Mouse (Mus musculus) neural tube, embryonic 14.5 days (tissue): ENCODE measurements around the gene Arrb1. TPM values are rescaled to one million over a fixed set of nuclear protein-coding genes. Genes with fewer than 3 reads are reported as not detected.
"Not testable (repeated sequence)": the region's sequence is repeated elsewhere in the genome, so short reads cannot be mapped to it uniquely, and the experiment has no call there.

Experiments used
- ATAC-seq: fragments of 200-750 bp; cut with Nextera tagmentation; 2 replicates; pipeline ENCODE4 v1.8.0; 2017; ENCODE audit warnings: low read depth, mild to moderate bottlenecking, moderate TSS enrichment, moderate library complexity
- H3K27ac ChIP-seq: fragments of 300-500 bp; sonication (generic); 2 replicates; pipeline ENCODE4 v1.5.1; 2014; ENCODE audit warnings: low read depth, mild to moderate bottlenecking, control low read depth, low read length, moderate library complexity, mixed read lengths
- H3K27me3 ChIP-seq: fragments of 300-500 bp; sonication (generic); 2 replicates; pipeline ENCODE4 v1.6.1; 2014; ENCODE audit warnings: low read length; ENCODE audit not compliant: control insufficient read depth, insufficient read depth
- H3K36me3 ChIP-seq: fragments of 300-500 bp; sonication (generic); 2 replicates; pipeline ENCODE4 v1.6.1; 2014; ENCODE audit warnings: low read length, mixed read lengths; ENCODE audit not compliant: control insufficient read depth, insufficient read depth
- H3K4me1 ChIP-seq: fragments of 300-500 bp; sonication (generic); 2 replicates; pipeline ENCODE4 v1.6.1; 2014; ENCODE audit warnings: low read length; ENCODE audit not compliant: control insufficient read depth, insufficient read depth
- H3K4me2 ChIP-seq: fragments of 300-500 bp; sonication (generic); 2 replicates; pipeline ENCODE4 v1.6.1; 2014; ENCODE audit warnings: mild to moderate bottlenecking, low read depth, low read length, control low read depth
- H3K4me3 ChIP-seq: fragments of 300-500 bp; sonication (generic); 2 replicates; pipeline ENCODE4 v1.5.1; 2014; ENCODE audit warnings: low read depth, low read length, control low read depth, mixed read lengths
- H3K9ac ChIP-seq: fragments of 300-500 bp; sonication (generic); replicated peaks from 2 replicates; pipeline ENCODE4 v1.6.1; 2014; ENCODE audit warnings: low read depth, mild to moderate bottlenecking, control low read depth, low read length, mixed read lengths
- H3K9me3 ChIP-seq: fragments of 300-500 bp; sonication (generic); 2 replicates; pipeline ENCODE4 v1.6.1; 2016; ENCODE audit warnings: low read length; ENCODE audit not compliant: control insufficient read depth
- WGBS: fragments of 180-500 bp; shearing (Covaris S2); extraction: QIAGEN DNeasy Blood & Tissue Kit; methylation state at CpG from one replicate; pipeline ENCODE4 v1.1.7; 2014; 5-methylcytosine and 5-hydroxymethylcytosine counted together
- polyA plus RNA-seq: library from polyadenylated mRNA; unstranded; fragments of >200 nt; fragmentation: Nextera tagmentation; extraction: Ambion mirVana; gene quantifications from 2 replicates; pipeline ENCODE4 v1.2.1, GENCODE M21; 2014

Gene Arrb1
- 9.9 and 11.5 TPM in 2 replicates for polyA plus RNA-seq

DNA sequence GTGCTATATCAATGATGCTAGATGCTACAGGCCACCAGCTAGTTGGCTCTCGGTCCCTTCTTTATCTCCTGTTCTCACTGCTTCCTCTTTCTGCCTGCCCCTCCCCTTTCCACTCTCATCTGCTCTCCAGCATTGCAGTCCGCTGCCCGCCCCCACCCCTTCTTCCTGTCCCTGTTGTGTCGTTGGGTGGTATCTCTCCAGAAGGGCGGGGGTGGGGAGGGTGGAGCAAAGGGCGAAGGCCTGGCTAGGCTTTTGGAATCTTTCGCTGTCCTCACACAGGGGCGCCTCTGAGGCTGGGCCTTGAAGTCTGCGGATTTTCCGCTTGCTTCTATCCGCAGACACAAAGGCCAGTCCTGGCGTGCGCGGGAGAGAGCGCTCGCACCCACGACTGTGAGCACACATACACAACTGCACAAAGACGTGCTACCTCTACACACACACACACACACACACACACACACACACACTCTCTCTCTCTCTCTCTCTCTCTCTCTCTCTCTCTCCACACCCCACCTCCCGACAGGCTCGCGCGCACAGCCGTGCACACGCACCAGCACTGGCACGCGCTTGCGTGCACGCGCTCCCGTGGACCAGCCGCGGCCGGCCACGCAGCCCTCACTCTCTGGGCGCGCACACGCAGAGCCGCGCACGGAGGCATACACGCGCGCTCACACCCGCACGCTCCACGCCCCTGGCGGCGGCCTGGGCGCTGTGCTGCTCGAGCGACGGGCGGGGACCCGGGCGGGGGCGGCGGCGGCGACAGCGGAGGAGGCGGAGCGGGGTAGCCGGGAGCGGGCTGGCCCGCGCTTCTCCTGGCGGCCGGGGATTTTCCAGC lies at the start of gene Arrb1:
Gene Arrb1 (plus strand): TSS at position 566 of the 835 bp plus-strand sequence.
- Histone ChIP-seq H3K4me1 (peaks cover 42% of the 10 kb centered on the region), H3K27me3 (no peaks in the 10 kb centered on the region), H3K9ac (peak within 1 kb of the TSS; percentile 95), H3K36me3 (no peaks in the 10 kb centered on the region), H3K4me2 (peak within 1 kb of the TSS; percentile 56), H3K27ac (peak within 1 kb of the TSS; percentile 95), H3K4me3 (peak within 1 kb of the TSS; percentile 75), H3K9me3 (no peaks in the 10 kb centered on the region)
- peak; percentile 87 for ATAC-seq
- WGBS, result under 1% methylated on average over 60 of the region's 68 CpGs

DNA sequence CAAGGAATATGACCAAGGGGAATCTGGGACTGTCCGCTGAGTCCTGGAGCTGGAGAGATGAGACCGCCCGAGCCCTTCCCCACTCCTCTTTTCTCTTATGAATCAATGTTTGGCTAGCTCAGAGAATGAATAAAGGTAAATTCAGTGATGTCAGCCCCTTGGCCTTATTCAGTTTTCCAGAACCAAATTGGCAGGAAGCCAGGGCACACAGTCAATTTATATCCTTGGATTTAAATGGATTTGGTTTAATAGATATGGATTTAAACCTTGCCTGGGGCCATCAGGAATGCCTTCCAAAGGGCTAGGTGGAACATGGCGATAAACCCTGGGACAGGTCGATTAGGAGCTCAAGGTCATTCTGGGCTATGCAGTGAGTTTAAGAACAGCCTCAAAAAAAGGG lies 45.6 kb upstream of the Arrb1 start:
- Histone ChIP-seq H3K36me3 (no peaks in the 10 kb centered on the region), H3K4me3 (no peak overlapping the region), H3K4me1 (no peaks in the 10 kb centered on the region), H3K27me3 (no peaks in the 10 kb centered on the region), H3K9me3 (no peaks in the 10 kb centered on the region), H3K27ac (no peak overlapping the region), H3K9ac (no peak overlapping the region), H3K4me2 (no peak overlapping the region)
- no peak for ATAC-seq
- 76% methylated on average over 5 of the region's 5 CpGs for WGBS

DNA sequence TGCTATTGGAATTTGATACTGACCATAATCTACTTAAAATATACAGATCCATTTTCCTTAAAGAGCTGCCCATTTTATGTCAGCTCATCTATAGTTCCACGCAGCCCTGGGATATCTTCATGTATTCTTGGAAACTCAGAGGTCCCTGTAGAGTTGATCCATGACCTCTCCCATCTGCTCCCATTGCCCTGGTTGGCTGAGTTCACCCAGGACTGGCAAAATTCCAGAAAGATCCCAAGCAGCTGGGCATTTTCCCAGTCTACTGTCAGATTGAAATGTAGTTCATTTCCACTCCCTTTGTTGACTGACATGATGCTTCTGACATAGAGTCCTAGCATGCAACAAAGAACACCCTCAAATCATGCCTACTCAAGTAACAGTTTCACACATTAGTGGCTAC lies 36.1 kb upstream of the Arrb1 start:
- H3K9ac ChIP-seq, result no peak overlapping the region

DNA sequence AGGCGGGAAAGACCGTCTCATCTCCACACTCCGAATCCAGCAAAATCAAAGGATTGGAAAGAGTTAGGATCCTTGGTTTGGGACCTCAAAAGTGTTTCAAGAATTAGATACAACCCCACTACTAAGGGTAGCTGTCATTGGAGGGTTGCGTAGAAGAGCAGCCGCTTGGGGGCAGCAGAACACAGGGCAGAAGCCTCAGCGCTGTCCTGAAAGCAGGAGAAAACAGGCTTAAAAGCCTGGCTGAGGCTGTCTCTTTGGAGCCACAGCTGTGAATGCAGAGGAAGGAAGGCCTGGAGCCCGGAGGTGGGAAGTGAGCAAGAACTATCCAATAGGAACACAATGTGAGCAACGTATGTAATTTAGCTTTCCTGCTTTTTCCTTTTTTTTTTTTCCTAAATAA lies 35.1 kb upstream of the Arrb1 start:
- H3K27ac ChIP-seq, result no peak overlapping the region
- no peaks in the 10 kb centered on the region for H3K36me3 ChIP-seq
- H3K9ac ChIP-seq, result no peak overlapping the region
- H3K4me2 ChIP-seq, result no peak overlapping the region
- peak; percentile 91 for ATAC-seq
- no peaks in the 10 kb centered on the region for H3K4me1 ChIP-seq
- no peak overlapping the region for H3K4me3 ChIP-seq
- H3K9me3 ChIP-seq, result no peaks in the 10 kb centered on the region
- WGBS, result 7% methylated on average over 8 of the region's 8 CpGs
- no peaks in the 10 kb centered on the region for H3K27me3 ChIP-seq

More for the DNA sequence above, 36.1 kb upstream of the Arrb1 start:
- WGBS, result 25% methylated on average over 1 of the region's 1 CpGs
- Histone ChIP-seq H3K4me1 (no peaks in the 10 kb centered on the region), H3K36me3 (no peaks in the 10 kb centered on the region), H3K4me2 (no peak overlapping the region), H3K4me3 (no peak overlapping the region), H3K27me3 (no peaks in the 10 kb centered on the region), H3K27ac (no peak overlapping the region), H3K9me3 (no peaks in the 10 kb centered on the region)
- no peak for ATAC-seq

DNA sequence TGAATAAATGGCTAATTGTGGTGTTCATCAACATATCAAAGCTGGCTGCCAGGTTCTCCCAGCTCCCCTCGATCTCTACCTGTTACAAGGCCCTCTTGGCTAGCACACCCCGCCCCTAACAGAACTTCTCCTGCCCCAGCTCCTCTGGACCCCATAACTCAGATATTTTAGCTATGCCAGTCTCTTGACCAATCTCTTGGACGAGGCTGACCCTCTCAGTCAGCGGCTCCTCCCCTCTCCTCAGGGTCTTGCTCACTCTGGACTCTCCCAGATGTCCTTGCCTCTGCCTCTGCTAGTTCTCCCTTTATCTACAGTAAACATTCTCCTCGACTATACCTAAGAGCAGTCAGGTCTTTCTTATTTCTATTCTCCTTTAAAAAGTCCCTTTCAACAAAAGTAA lies 34.6 kb upstream of the Arrb1 start:
- ATAC-seq, result no peak
- 29% methylated on average over 5 of the region's 5 CpGs for WGBS

DNA sequence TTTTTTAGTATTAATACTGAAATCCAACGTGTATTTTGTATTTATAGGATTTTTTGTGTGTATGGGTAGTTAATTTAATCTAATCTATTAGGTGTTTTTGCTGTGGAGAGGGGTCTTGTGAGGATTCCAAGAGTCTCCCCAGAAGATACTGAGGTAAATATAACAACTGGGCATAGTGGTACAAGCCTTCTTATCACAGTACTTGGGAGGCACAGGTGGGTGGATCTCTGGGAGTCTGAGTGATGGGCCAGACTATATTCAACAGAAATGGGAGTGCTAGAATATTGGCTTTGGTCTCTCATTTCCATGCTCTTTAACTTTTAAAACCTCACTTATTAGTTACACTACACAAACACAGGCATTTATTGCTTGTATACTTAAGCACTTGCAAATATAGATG lies 34.1 kb upstream of the Arrb1 start:
- 54% methylated on average over 1 of the region's 1 CpGs for WGBS
- H3K4me1 ChIP-seq, result no peaks in the 10 kb centered on the region
- H3K9me3 ChIP-seq, result no peaks in the 10 kb centered on the region
- no peaks in the 10 kb centered on the region for H3K27me3 ChIP-seq
- no peak overlapping the region for H3K4me3 ChIP-seq
- H3K4me2 ChIP-seq, result no peak overlapping the region
- no peak for ATAC-seq
- H3K27ac ChIP-seq, result no peak overlapping the region
- no peaks in the 10 kb centered on the region for H3K36me3 ChIP-seq
- no peak overlapping the region for H3K9ac ChIP-seq

More for the DNA sequence above, 34.6 kb upstream of the Arrb1 start:
- Histone ChIP-seq H3K4me1 (no peaks in the 10 kb centered on the region), H3K27ac (no peak overlapping the region), H3K4me3 (no peak overlapping the region), H3K4me2 (no peak overlapping the region), H3K36me3 (no peaks in the 10 kb centered on the region), H3K27me3 (no peaks in the 10 kb centered on the region), H3K9me3 (no peaks in the 10 kb centered on the region), H3K9ac (no peak overlapping the region)

DNA sequence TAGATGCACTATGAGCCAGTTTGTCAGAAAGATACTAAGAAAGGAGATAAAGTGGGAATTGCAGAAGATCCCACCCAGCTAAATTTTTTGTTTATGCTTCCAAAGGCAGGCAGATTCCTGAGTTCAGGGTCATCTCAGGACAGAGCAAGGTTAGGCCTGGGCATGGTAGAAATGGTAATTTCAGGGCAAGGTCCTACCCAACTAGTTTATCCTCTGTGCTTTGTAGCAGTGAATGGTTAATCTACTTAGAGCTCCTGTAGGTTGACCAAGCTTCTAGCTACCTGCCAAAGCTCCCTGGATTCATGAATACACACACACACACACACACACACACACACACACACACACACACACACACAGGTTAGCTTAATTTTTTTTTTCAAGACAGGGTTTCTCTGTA lies 30.7 kb upstream of the Arrb1 start:
- no peak overlapping the region for H3K4me3 ChIP-seq
- H3K9ac ChIP-seq, result no peak overlapping the region
- H3K4me2 ChIP-seq, result no peak overlapping the region
- no peak for ATAC-seq
- no peaks in the 10 kb centered on the region for H3K36me3 ChIP-seq
- H3K27ac ChIP-seq, result no peak overlapping the region
- no peaks in the 10 kb centered on the region for H3K9me3 ChIP-seq
- H3K27me3 ChIP-seq, result no peaks in the 10 kb centered on the region
- H3K4me1 ChIP-seq, result no peaks in the 10 kb centered on the region

DNA sequence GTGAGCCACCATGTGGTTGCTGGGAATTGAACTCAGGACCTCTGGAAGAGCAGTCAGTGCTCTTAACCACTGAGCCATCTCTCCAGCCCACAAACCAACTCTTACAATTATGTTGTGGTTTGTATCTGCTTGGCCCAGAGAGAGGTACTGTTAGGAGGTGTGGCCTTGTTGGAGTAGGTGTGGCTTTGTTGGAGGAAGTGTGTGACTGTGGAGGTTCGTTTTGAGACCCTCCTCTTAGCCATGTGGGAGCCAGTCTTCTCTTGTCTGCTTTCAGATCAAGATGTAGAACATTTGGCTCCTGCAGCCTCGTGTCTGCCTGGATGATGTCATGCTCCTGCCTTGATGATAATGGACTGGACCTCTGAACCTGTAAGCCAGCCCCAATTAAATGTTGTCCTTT lies 27.1 kb upstream of the Arrb1 start:
- not testable (repeated sequence) for H3K4me1 ChIP-seq, H3K9me3 ChIP-seq, H3K36me3 ChIP-seq, H3K4me2 ChIP-seq, ATAC-seq, H3K27me3 ChIP-seq, H3K9ac ChIP-seq, H3K27ac ChIP-seq, H3K4me3 ChIP-seq
- WGBS, result 39% methylated on average over 2 of the region's 2 CpGs

DNA sequence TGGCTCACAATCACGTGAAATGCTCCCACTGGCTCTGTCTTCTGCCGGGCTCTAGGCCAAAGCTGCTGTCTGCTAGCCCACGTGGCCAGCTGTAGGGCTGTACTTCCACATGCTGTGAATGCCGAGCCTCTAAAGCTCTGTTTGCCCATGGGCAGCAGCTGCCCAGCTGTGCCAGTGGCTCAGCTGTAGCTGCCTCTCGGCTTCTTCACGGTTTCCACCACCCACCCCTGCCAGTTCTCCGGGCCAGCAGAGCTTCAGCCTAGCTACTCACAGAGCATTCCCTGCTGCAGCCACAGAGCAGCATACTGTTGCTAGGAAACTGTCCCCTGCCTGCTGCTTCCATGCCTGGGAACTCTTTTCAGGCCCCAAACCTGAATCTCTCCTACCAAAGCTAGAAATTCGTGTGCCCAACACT lies 25.2 kb upstream of the Arrb1 start:
- Histone ChIP-seq H3K9me3 (no peaks in the 10 kb centered on the region), H3K9ac (no peak overlapping the region), H3K4me1 (0 out of 2 replicates have a peak, but pooled peaks cover 8% of the 10 kb centered on the region), H3K4me3 (no peak overlapping the region), H3K27me3 (no peaks in the 10 kb centered on the region), H3K4me2 (0 out of 2 replicates have a peak overlapping the region, but pooled peaks have one; percentile 16), H3K27ac (peak overlapping the region; percentile 28; the same call in 1 of the 2 replicates), H3K36me3 (no peaks in the 10 kb centered on the region)
- WGBS, result 7% methylated on average over 8 of the region's 8 CpGs
- ATAC-seq, result peak; percentile 89
